Comparison of ENCODE assay signal across 8 mouse cellular contexts in genomic region chr6:134186286-134186903, GRCm38 (mm10).
DNase-seq lines count a peak whose midpoint lies in the region; ATAC-seq and TF ChIP-seq lines count a peak whose summit lies in the region.

No protein-coding gene starts in this region.

- no peak for TF ChIP-seq CTCF in forebrain, postnatal 0 days (IDR thresholded peaks at IDR 0.05; ENCODE audit: low read depth)

- no peak overlapping the region for H3K4me3 ChIP-seq in embryonic facial prominence, embryonic 13.5 days
- H3K4me3 ChIP-seq in embryonic facial prominence, embryonic 10.5 days, result no peak overlapping the region
- H3K4me3 ChIP-seq in forebrain, postnatal 0 days (ENCODE audit: low read depth, low read length), result no peak overlapping the region

- no peaks in the 10 kb centered on the region for H3K27me3 ChIP-seq in embryonic facial prominence, embryonic 13.5 days
- H3K27me3 ChIP-seq in embryonic facial prominence, embryonic 10.5 days (replicated peaks; ENCODE audit: low read depth, poor library complexity, severe bottlenecking), result no peaks in the 10 kb centered on the region
- H3K27me3 ChIP-seq in forebrain, postnatal 0 days (ENCODE audit: insufficient read depth, low read length), result no peaks in the 10 kb centered on the region

- peak overlapping the region; percentile 30; the same call in 1 of the 2 replicates for H3K27ac ChIP-seq in embryonic facial prominence, embryonic 13.5 days
- no peak overlapping the region for H3K27ac ChIP-seq in embryonic facial prominence, embryonic 10.5 days (replicated peaks)
- H3K27ac ChIP-seq in forebrain, postnatal 0 days (ENCODE audit: low read depth, low read length), result no peak overlapping the region

- no peaks in the 10 kb centered on the region for H3K9me3 ChIP-seq in embryonic facial prominence, embryonic 13.5 days
- no peaks in the 10 kb centered on the region for H3K9me3 ChIP-seq in embryonic facial prominence, embryonic 10.5 days
- H3K9me3 ChIP-seq in forebrain, postnatal 0 days (ENCODE audit: low read length), result no peaks in the 10 kb centered on the region

- no peak for ATAC-seq in embryonic facial prominence, embryonic 13.5 days (ENCODE audit: insufficient number of reproducible peaks, insufficient read depth, low FRiP score, low TSS enrichment, low read depth)
- no peak for ATAC-seq in forebrain, postnatal 0 days

- DNase-seq in embryonic facial prominence, embryonic 10.5 days (ENCODE audit: low spot score), result no peak
- peak; percentile 69 for DNase-seq in fibroblast of lung, adult 2 months (ENCODE audit: low read depth)
- DNase-seq in kidney, adult 8-10 months, result peak; percentile 53 to 59
- peak; percentile 63 for DNase-seq in lung, postnatal 14 days
- no peak for DNase-seq in forebrain, postnatal 0 days
- DNase-seq in urinary bladder, postnatal 25 days (ENCODE audit: low spot score), result no peak
- no peak for DNase-seq in c-Kit-positive CD71-positive TER-119-positive erythroid progenitor cells, embryonic 14.5 days (ENCODE audit: low spot score)

- no peaks in the 10 kb centered on the region for H3K36me3 ChIP-seq in embryonic facial prominence, embryonic 13.5 days
- 0 out of 2 replicates have a peak, but pooled peaks cover 2% of the 10 kb centered on the region for H3K36me3 ChIP-seq in embryonic facial prominence, embryonic 10.5 days (replicated peaks)
- H3K36me3 ChIP-seq in forebrain, postnatal 0 days (ENCODE audit: insufficient read depth), result no peaks in the 10 kb centered on the region

- WGBS in embryonic facial prominence, embryonic 13.5 days, result 44% methylated on average over 6 of the region's 6 CpGs
- 80% methylated on average over 6 of the region's 6 CpGs for WGBS in embryonic facial prominence, embryonic 10.5 days
- 66% methylated on average over 6 of the region's 6 CpGs for WGBS in forebrain, postnatal 0 days

- no peak overlapping the region for H3K4me2 ChIP-seq in embryonic facial prominence, embryonic 13.5 days
- H3K4me2 ChIP-seq in forebrain, postnatal 0 days (ENCODE audit: low read depth), result no peak overlapping the region

- no peak overlapping the region for H3K9ac ChIP-seq in embryonic facial prominence, embryonic 13.5 days
- no peak overlapping the region for H3K9ac ChIP-seq in forebrain, postnatal 0 days

- peaks cover 38% of the 10 kb centered on the region for H3K4me1 ChIP-seq in embryonic facial prominence, embryonic 13.5 days
- peaks cover 25% of the 10 kb centered on the region for H3K4me1 ChIP-seq in embryonic facial prominence, embryonic 10.5 days
- H3K4me1 ChIP-seq in forebrain, postnatal 0 days (ENCODE audit: insufficient read depth), result 0 out of 2 replicates have a peak, but pooled peaks cover 9% of the 10 kb centered on the region

Comparison
In these comparisons a context has a peak if more than half of its experiments do, and no peak if none do; other contexts are left out.
1. DNase-seq: peak in fibroblast of lung, adult 2 months (single experiment), kidney, adult 8-10 months (2 of 2) and lung, postnatal 14 days (single experiment); none in embryonic facial prominence, embryonic 10.5 days (single experiment), forebrain, postnatal 0 days (single experiment), urinary bladder, postnatal 25 days (single experiment) and c-Kit-positive CD71-positive TER-119-positive erythroid progenitor cells, embryonic 14.5 days (single experiment).